Mouse (Mus musculus) spleen, adult 2 months (tissue): ENCODE measurements around the gene Glis3.

Source experiments
- CTCF ChIP-seq: fragments of 200-500 bp; IDR thresholded peaks from 2 replicates; pipeline ENCODE4 v1.5.1; 2011; ENCODE audit warnings: mild to moderate bottlenecking, inconsistent platforms; ENCODE audit not compliant: insufficient read depth, insufficient read length, insufficient replicate concordance; ENCODE audit errors: extremely low read depth
- POLR2A ChIP-seq: fragments of 200-500 bp; IDR thresholded peaks from 2 replicates; pipeline ENCODE4 v1.6.1; 2011; ENCODE audit warnings: low read depth, low read length, inconsistent platforms

- no peak for TF ChIP-seq CTCF
- no peak for TF ChIP-seq POLR2A
These were observed 214.1 kb downstream of the Glis3 start for GRCm38 (mm10) chr19:28465779-28466178.
